Mouse (Mus musculus) liver, embryonic 14.5 days (tissue): Measurements from ENCODE around the gene Nedd9. TPM values are rescaled to one million over a fixed set of nuclear protein-coding genes. Genes with fewer than 3 reads are reported as not detected.
A peak's percentile ranks its signal among the peaks of the same experiment; 100 is the strongest.

Experiments used
- ATAC-seq: fragments of 200-750 bp; cut with Nextera tagmentation; 2 replicates; pipeline ENCODE4 v1.8.0; 2017; ENCODE audit warnings: moderate number of reproducible peaks, mild to moderate bottlenecking, moderate library complexity; ENCODE audit not compliant: insufficient read depth
- DNase-seq, 3 experiments: peaks; one replicate each; pipeline ENCODE4 v3.0.0-alpha.2; 2012 to 2013; ENCODE audit warnings: low read depth in 3 of 3, low spot score in 3 of 3
- H3K27ac ChIP-seq: fragments of 300-500 bp; sonication (generic); 2 replicates; pipeline ENCODE4 v1.5.1; 2014; ENCODE audit warnings: moderate library complexity, mild to moderate bottlenecking, control low read depth, inconsistent platforms
- H3K27me3 ChIP-seq: fragments of 300-500 bp; sonication (generic); 2 replicates; pipeline ENCODE4 v1.6.1; 2014; ENCODE audit warnings: mild to moderate bottlenecking, low read length, moderate library complexity; ENCODE audit not compliant: control insufficient read depth, insufficient read depth
- H3K36me3 ChIP-seq: fragments of 300-500 bp; sonication (generic); replicated peaks from 2 replicates; pipeline ENCODE4 v1.6.1; 2014; ENCODE audit warnings: low read depth; ENCODE audit not compliant: control insufficient read depth, insufficient read depth
- H3K4me1 ChIP-seq, 2 experiments: fragments of 200-500 bp in 1 of 2; fragments of 300-500 bp in 1 of 2; sonication (generic) in 1 of 2; replicated peaks; 2 replicates each; pipeline ENCODE4 v1.6.1; 2012 to 2014; ENCODE audit warnings: antibody characterized with exemption in 1 of 2, inconsistent platforms in 1 of 2, low read length in 1 of 2; ENCODE audit not compliant: control insufficient read depth in 2 of 2, insufficient read depth in 2 of 2
- H3K4me2 ChIP-seq: fragments of 300-500 bp; sonication (generic); 2 replicates; pipeline ENCODE4 v1.6.1; 2014; ENCODE audit warnings: low read depth, mild to moderate bottlenecking, control low read depth, moderate library complexity
- H3K4me3 ChIP-seq, 2 experiments: fragments of 200-500 bp in 1 of 2; fragments of 300-500 bp in 1 of 2; sonication (generic) in 1 of 2; 2 replicates each; pipeline ENCODE4 v1.5.1; 2012 to 2014; ENCODE audit warnings: low read depth in 2 of 2, low read length in 2 of 2, mild to moderate bottlenecking in 2 of 2, control low read depth in 1 of 2, inconsistent platforms in 1 of 2, moderate library complexity in 1 of 2; ENCODE audit not compliant: insufficient read depth in 1 of 2
- H3K9ac ChIP-seq: fragments of 300-500 bp; sonication (generic); replicated peaks from 2 replicates; pipeline ENCODE4 v1.6.1; 2014; ENCODE audit warnings: mild to moderate bottlenecking, control low read depth, moderate library complexity
- H3K9me3 ChIP-seq: fragments of 300-500 bp; sonication (generic); 2 replicates; pipeline ENCODE4 v1.6.1; 2016; ENCODE audit warnings: low read length, mixed read lengths; ENCODE audit not compliant: control insufficient read depth
- CTCF ChIP-seq: IDR thresholded peaks from 2 replicates; pipeline ENCODE4 v1.5.1; 2016; ENCODE audit warnings: antibody characterized with exemption, low read depth, control low read depth
- EP300 ChIP-seq: IDR thresholded peaks from 2 replicates; pipeline ENCODE4 v1.6.1; 2016; ENCODE audit warnings: antibody characterized with exemption, low read depth
- WGBS: fragments of 180-500 bp; shearing (Covaris S2); extraction: QIAGEN DNeasy Blood & Tissue Kit; methylation state at CpG from one replicate; pipeline ENCODE4 v1.1.7; 2014; ENCODE audit not compliant: insufficient replicate concordance; 5-methylcytosine and 5-hydroxymethylcytosine counted together
- polyA plus RNA-seq, 2 experiments: library from polyadenylated mRNA; depleted of rRNA in 1 of 2; stranded (reverse) in 1 of 2; unstranded in 1 of 2; fragments of >200 nt; fragmentation: Nextera tagmentation in 1 of 2; extraction: Ambion mirVana in 1 of 2; gene quantifications; 2 replicates each; pipeline versions ENCODE4 v1.2.1 to v1.2.3; 2012 to 2014

Nedd9 gene
- polyA plus RNA-seq, 2 experiments = 1.2 to 2.7 TPM

- H3K4me3 ChIP-seq = no peak overlapping the region
- no peak overlapping the region for H3K4me2 ChIP-seq
- WGBS = 55% methylated on average over 10 of the region's 10 CpGs
- H3K9ac ChIP-seq = no peak overlapping the region
- ATAC-seq (no peak), DNase-seq (peak; percentile 24 to 43 (median 29))
- no peak overlapping the region for H3K27ac ChIP-seq
- H3K36me3 ChIP-seq = no peaks in the 10 kb centered on the region
- H3K27me3 ChIP-seq = no peaks in the 10 kb centered on the region
- H3K9me3 ChIP-seq = no peaks in the 10 kb centered on the region
- TF ChIP-seq CTCF (peak; percentile 77), EP300 (no peak)
- no peaks in the 10 kb centered on the region for H3K4me1 ChIP-seq
Measured at GRCm38 (mm10) chr13:41302716-41303115, 184.4 kb downstream of the Nedd9 start.

DNA sequence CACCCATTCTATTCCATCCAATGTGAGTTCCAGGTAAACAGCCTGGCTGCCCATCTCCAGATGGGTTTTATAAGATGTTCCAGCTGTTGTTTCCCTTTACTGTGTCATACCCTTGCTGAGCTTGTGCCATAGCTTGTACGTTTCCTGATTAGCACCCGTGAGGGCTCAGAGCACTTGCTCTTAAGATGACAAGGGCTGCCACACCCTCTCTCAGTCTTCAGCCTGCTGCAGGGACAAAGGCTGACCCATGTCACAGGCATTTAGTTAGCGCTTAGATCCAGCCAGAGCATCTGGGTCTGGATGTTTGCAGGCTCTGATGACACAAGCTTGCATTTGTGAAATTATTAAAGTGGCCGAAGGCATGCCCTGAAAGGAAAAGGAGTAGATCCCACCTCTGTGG lies 187.1 kb downstream of the Nedd9 start:
- H3K27ac ChIP-seq = no peak overlapping the region
- DNase-seq (no peak), ATAC-seq (no peak)
- no peak overlapping the region for H3K9ac ChIP-seq
- no peaks in the 10 kb centered on the region for H3K4me1 ChIP-seq
- 39% methylated on average over 4 of the region's 4 CpGs for WGBS
- no peaks in the 10 kb centered on the region for H3K9me3 ChIP-seq
- TF ChIP-seq CTCF = no peak
- TF ChIP-seq EP300 = no peak
- no peaks in the 10 kb centered on the region for H3K27me3 ChIP-seq
- H3K36me3 ChIP-seq = no peaks in the 10 kb centered on the region
- no peak overlapping the region for H3K4me3 ChIP-seq
- H3K4me2 ChIP-seq = no peak overlapping the region

GRCm38 (mm10) chr13:41298996-41299395 lies 188.2 kb downstream of the Nedd9 start:
- no peak for ATAC-seq
- H3K4me1 ChIP-seq = no peaks in the 10 kb centered on the region
- no peaks in the 10 kb centered on the region for H3K27me3 ChIP-seq
- no peaks in the 10 kb centered on the region for H3K9me3 ChIP-seq
- H3K27ac ChIP-seq = no peak overlapping the region
- no peaks in the 10 kb centered on the region for H3K36me3 ChIP-seq
- no peak overlapping the region for H3K4me2 ChIP-seq
- WGBS = 59% methylated on average over 5 of the region's 5 CpGs
- no peak overlapping the region for H3K9ac ChIP-seq
- TF ChIP-seq EP300 (no peak), CTCF (no peak)
- no peak overlapping the region for H3K4me3 ChIP-seq
- no peak for DNase-seq

DNA sequence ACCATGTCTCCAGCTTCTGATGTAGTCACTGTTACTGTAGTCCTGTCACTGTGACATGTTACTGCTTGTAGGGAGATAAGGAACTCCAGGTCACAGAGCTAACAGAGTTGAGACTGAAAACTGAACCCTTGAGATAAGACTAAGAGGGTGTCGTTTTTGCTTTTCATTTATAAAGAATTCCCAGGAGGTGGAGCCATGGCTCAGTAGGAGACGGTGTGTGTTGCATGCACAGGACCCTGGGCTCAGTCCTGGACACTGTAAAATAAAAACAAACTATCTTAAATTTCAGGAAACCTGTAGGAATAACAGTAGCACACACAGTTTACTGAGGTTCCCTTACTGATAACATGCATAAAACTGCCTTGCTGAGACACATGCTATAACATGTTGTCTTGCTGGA lies 188.6 kb downstream of the Nedd9 start:
- WGBS = 8% methylated on average over 2 of the region's 2 CpGs
- no peak overlapping the region for H3K4me3 ChIP-seq
- DNase-seq = no peak

GRCm38 (mm10) chr13:41296396-41296795 lies 190.8 kb downstream of the Nedd9 start:
- no peaks in the 10 kb centered on the region for H3K4me1 ChIP-seq
- H3K9ac ChIP-seq = no peak overlapping the region
- H3K27ac ChIP-seq = no peak overlapping the region
- H3K9me3 ChIP-seq = no peaks in the 10 kb centered on the region
- H3K4me2 ChIP-seq = no peak overlapping the region
- no peak overlapping the region for H3K4me3 ChIP-seq
- no peaks in the 10 kb centered on the region for H3K27me3 ChIP-seq
- no peak for ATAC-seq
- H3K36me3 ChIP-seq = no peaks in the 10 kb centered on the region
- TF ChIP-seq CTCF (no peak), EP300 (no peak)
- DNase-seq = no peak
- WGBS = 61% methylated on average over 10 of the region's 10 CpGs

More for the DNA sequence above, 188.6 kb downstream of the Nedd9 start:
- Histone ChIP-seq H3K27ac (no peak overlapping the region), H3K27me3 (no peaks in the 10 kb centered on the region), H3K9ac (no peak overlapping the region), H3K9me3 (no peaks in the 10 kb centered on the region), H3K4me1 (no peaks in the 10 kb centered on the region), H3K4me2 (no peak overlapping the region), H3K36me3 (no peaks in the 10 kb centered on the region)
- TF ChIP-seq EP300 (no peak), CTCF (no peak)
- ATAC-seq = no peak

- TF ChIP-seq EP300 = no peak
- Histone ChIP-seq H3K9me3 (no peaks in the 10 kb centered on the region), H3K27me3 (no peaks in the 10 kb centered on the region), H3K27ac (no peak overlapping the region), H3K9ac (no peak overlapping the region), H3K4me3 (no peak overlapping the region), H3K4me2 (no peak overlapping the region), H3K36me3 (no peaks in the 10 kb centered on the region), H3K4me1 (no peaks in the 10 kb centered on the region)
- WGBS = 42% methylated on average over 6 of the region's 6 CpGs
- DNase-seq = no peak
- ATAC-seq = no peak
Measured at GRCm38 (mm10) chr13:41295886-41296285, 191.3 kb downstream of the Nedd9 start.
